Mouse (Mus musculus): Measurements from ENCODE around the gene Exoc3l.

DNA sequence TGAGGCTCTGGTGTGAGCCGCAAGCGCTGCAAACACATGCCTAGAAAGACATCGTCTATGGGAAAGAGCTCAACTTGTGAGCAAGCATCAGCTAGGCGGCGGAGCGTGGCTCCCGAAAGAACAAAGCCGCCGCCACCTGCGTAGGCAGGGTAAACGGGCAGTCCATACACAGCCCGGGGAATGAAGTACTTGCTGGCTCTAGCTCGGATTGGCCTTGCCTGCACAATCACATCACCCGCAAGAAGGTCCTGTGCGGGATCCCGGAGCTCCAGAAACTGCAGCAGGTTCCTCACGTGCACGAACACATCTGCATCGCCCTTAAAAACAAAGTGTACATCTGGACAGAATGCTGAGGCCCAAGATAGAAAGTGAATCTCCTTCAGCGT, 42.1 kb downstream of the Exoc3l start:
- TF ChIP-seq CTCF (IDR thresholded peaks at IDR 0.05; ENCODE audit: insufficient read depth, low read depth, low read length), result no peak
- no peak for TF ChIP-seq POLR2A (IDR thresholded peaks at IDR 0.05; ENCODE audit: insufficient read depth, low read depth, low read length)
